Mouse (Mus musculus): ENCODE results near the gene Gm21173.
"Not testable (repeated sequence)": the region's sequence is repeated elsewhere in the genome, so short reads cannot be mapped to it uniquely, and the experiment has no call there.

Gm21173 gene

GRCm38 (mm10) chrY:76761300-76761699, at the start of gene Gm21173:
Gm21173 (plus strand) TSS chrY:76761600.
- not testable (repeated sequence) for DNase-seq (ENCODE audit: low spot score in 2 of 2)

Data from frontal cortex, postnatal 36 days (tissue).